Mouse (Mus musculus): ENCODE results near the gene Dmrt1.
"Not testable (repeated sequence)": the region's sequence is repeated elsewhere in the genome, so short reads cannot be mapped to it uniquely, and the experiment has no call there.

Dmrt1 gene

GRCm38 (mm10) chr19:25505360-25506196 is at the start of gene Dmrt1:
Dmrt1 (plus strand) TSS chr19:25505618.
- DNase-seq = no peak

- no peak for DNase-seq
Observed at GRCm38 (mm10) chr19:25460760-25461159, 44.7 kb upstream of the Dmrt1 start.

- DNase-seq = no peak
Observed at GRCm38 (mm10) chr19:25461553-25462320, 43.7 kb upstream of the Dmrt1 start.

GRCm38 (mm10) chr19:25475806-25476205 is 29.6 kb upstream of the Dmrt1 start:
- DNase-seq = not testable (repeated sequence)

GRCm38 (mm10) chr19:25479152-25479669 is 26.2 kb upstream of the Dmrt1 start:
- DNase-seq = no peak

GRCm38 (mm10) chr19:25480820-25481219 is 24.6 kb upstream of the Dmrt1 start:
- no peak for DNase-seq

GRCm38 (mm10) chr19:25486561-25486960 is 18.9 kb upstream of the Dmrt1 start:
- no peak for DNase-seq

GRCm38 (mm10) chr19:25487350-25487749 is 18.1 kb upstream of the Dmrt1 start:
- no peak for DNase-seq

GRCm38 (mm10) chr19:25488546-25488945 is 16.9 kb upstream of the Dmrt1 start:
- DNase-seq = no peak

- DNase-seq = no peak
Observed at GRCm38 (mm10) chr19:25489546-25489945, 15.9 kb upstream of the Dmrt1 start.

- no peak for DNase-seq
Observed at GRCm38 (mm10) chr19:25497434-25497833, 8.0 kb upstream of the Dmrt1 start.

GRCm38 (mm10) chr19:25504878-25505277 is 540 bp upstream of the Dmrt1 start:
- DNase-seq = no peak

- DNase-seq = no peak
Observed at GRCm38 (mm10) chr19:25506616-25507015, 1.2 kb downstream of the Dmrt1 start.

- DNase-seq = no peak
Observed at GRCm38 (mm10) chr19:25514986-25515530, 9.6 kb downstream of the Dmrt1 start.

GRCm38 (mm10) chr19:25524156-25524555 is 18.7 kb downstream of the Dmrt1 start:
- DNase-seq = no peak

- DNase-seq = no peak
Observed at GRCm38 (mm10) chr19:25525726-25526125, 20.3 kb downstream of the Dmrt1 start.

GRCm38 (mm10) chr19:25529673-25530072 is 24.3 kb downstream of the Dmrt1 start:
- no peak for DNase-seq

- peak; percentile 69 for DNase-seq
Observed at GRCm38 (mm10) chr19:25545714-25546340, 40.4 kb downstream of the Dmrt1 start.

GRCm38 (mm10) chr19:25547086-25547643 is 41.7 kb downstream of the Dmrt1 start:
- DNase-seq = no peak

GRCm38 (mm10) chr19:25550346-25550745 is 44.9 kb downstream of the Dmrt1 start:
- DNase-seq = no peak

- no peak for DNase-seq
Observed at GRCm38 (mm10) chr19:25551053-25551452, 45.6 kb downstream of the Dmrt1 start.

- DNase-seq = no peak
Observed at GRCm38 (mm10) chr19:25564430-25564829, 59.0 kb downstream of the Dmrt1 start.

- no peak for DNase-seq
Observed at GRCm38 (mm10) chr19:25569778-25570177, 64.4 kb downstream of the Dmrt1 start.

All from kidney, adult 9 months (tissue).